Mouse (Mus musculus) hindbrain, postnatal 0 days (tissue): ENCODE data around the gene Suv39h2. TPM values are rescaled to one million over a fixed set of nuclear protein-coding genes. Genes with fewer than 3 reads are reported as not detected.

Source experiments
- ATAC-seq: fragments of 200-750 bp; cut with Nextera tagmentation; 2 replicates; pipeline ENCODE4 v1.8.0; 2017; ENCODE audit warnings: mild to moderate bottlenecking, moderate TSS enrichment, moderate library complexity
- DNase-seq: peaks from one replicate; pipeline ENCODE4 v3.0.0-alpha.2; 2015; ENCODE audit warnings: low spot score
- H3K27ac ChIP-seq: fragments of 300-500 bp; sonication (generic); 2 replicates; pipeline ENCODE4 v1.5.1; 2014; ENCODE audit warnings: mild to moderate bottlenecking
- H3K27me3 ChIP-seq: fragments of 300-500 bp; sonication (generic); 2 replicates; pipeline ENCODE4 v1.6.1; 2014; ENCODE audit warnings: low read length, mixed read lengths; ENCODE audit not compliant: insufficient read depth
- H3K36me3 ChIP-seq: fragments of 300-500 bp; sonication (generic); 2 replicates; pipeline ENCODE4 v1.6.1; 2014; ENCODE audit warnings: low read length, mixed read lengths; ENCODE audit not compliant: insufficient read depth
- H3K4me1 ChIP-seq: fragments of 300-500 bp; sonication (generic); 2 replicates; pipeline ENCODE4 v1.6.1; 2014; ENCODE audit warnings: antibody characterized with exemption, low read length, mixed read lengths; ENCODE audit not compliant: insufficient read depth
- H3K4me2 ChIP-seq: fragments of 300-500 bp; sonication (generic); 2 replicates; pipeline ENCODE4 v1.6.1; 2014; ENCODE audit warnings: low read depth, mild to moderate bottlenecking, low read length, moderate library complexity, mixed read lengths
- H3K4me3 ChIP-seq: fragments of 300-500 bp; sonication (generic); 2 replicates; pipeline ENCODE4 v1.5.1; 2014; ENCODE audit warnings: low read length
- H3K9ac ChIP-seq: fragments of 300-500 bp; sonication (generic); replicated peaks from 2 replicates; pipeline ENCODE4 v1.6.1; 2014; ENCODE audit warnings: mild to moderate bottlenecking, low read length, moderate library complexity, mixed read lengths
- H3K9me3 ChIP-seq: fragments of 300-500 bp; sonication (generic); 2 replicates; pipeline ENCODE4 v1.6.1; 2016; ENCODE audit warnings: low read length, mixed read lengths
- CTCF ChIP-seq: IDR thresholded peaks from 2 replicates; pipeline ENCODE4 v1.5.1; 2016; ENCODE audit warnings: antibody characterized with exemption, control low read depth, low read depth
- WGBS: fragments of 180-500 bp; shearing (Covaris S2); extraction: QIAGEN DNeasy Blood & Tissue Kit; methylation state at CpG from one replicate; pipeline ENCODE4 v1.1.7; 2014; 5-methylcytosine and 5-hydroxymethylcytosine counted together
- polyA plus RNA-seq: library from polyadenylated mRNA; unstranded; fragments of >200 nt; fragmentation: Nextera tagmentation; extraction: Ambion mirVana; gene quantifications from 2 replicates; pipeline ENCODE4 v1.2.1, GENCODE M21; 2015
- total RNA-seq: library from RNA; depleted of rRNA; stranded (reverse); fragments of >200 nt; gene quantifications from 2 replicates; pipeline ENCODE4 v1.2.3, GENCODE M21; 2014

The Suv39h2 gene
- total and polyA plus RNA-seq, 2 experiments from 2014 or later: 6.2 to 7.9 TPM

DNA sequence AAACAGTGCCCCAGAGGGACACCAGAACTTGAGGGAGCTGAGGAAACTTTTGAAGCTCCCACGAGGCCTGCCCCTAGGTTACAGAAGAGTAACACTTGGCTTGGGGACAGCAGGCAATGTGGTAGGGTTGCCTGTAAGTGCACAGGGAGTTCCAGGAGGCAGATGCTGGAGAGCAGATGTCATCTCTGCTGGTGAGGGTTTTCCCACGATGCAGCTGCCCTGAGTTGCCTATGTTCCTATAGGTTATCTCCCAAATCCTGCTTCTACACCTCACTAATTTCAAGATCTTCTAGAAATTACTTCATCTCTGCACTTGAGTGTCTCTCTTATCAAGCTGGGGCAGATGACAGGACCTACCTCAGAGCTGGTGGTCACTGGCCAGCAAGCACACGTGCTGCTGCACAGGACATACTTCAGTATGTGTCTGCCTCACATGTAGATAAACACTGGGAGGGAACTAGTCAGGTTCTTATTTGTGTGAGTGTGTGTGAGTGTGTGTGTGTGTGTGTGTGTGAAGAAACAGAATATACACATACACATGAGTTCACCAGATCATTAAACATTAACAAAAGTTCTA lies 19.1 kb upstream of the Suv39h2 start:
- no peaks in the 10 kb centered on the region for H3K27me3 ChIP-seq
- no peak overlapping the region for H3K4me2 ChIP-seq
- no peaks in the 10 kb centered on the region for H3K9me3 ChIP-seq
- no peak overlapping the region for H3K9ac ChIP-seq
- no peaks in the 10 kb centered on the region for H3K4me1 ChIP-seq
- ATAC-seq (no peak), DNase-seq (no peak)
- no peak for TF ChIP-seq CTCF
- peaks cover 57% of the 10 kb centered on the region for H3K36me3 ChIP-seq
- H3K4me3 ChIP-seq: no peak overlapping the region
- 89% methylated on average over 3 of the region's 3 CpGs for WGBS
- no peak overlapping the region for H3K27ac ChIP-seq

DNA sequence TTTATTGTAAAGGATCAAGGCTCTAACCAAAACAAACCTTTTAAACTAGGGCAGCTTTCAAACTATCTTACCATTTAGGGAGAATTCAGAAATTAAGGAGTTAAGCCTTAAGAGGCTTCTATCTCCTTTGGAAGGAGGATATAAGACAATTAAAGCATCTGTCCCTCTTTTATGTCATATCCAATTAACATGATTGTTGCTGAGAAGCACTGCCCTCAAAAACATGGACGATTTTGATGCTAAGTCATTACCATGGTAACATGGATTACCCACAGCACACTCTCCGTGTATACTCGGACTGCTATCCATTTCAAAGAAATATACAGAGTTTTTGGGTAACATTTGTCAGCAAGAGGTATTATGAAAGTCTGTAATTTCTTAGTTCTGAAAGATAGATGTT lies 15.0 kb upstream of the Suv39h2 start:
- no peak overlapping the region for H3K9ac ChIP-seq
- ATAC-seq (no peak), DNase-seq (no peak)
- peaks cover 29% of the 10 kb centered on the region for H3K36me3 ChIP-seq
- H3K27ac ChIP-seq: no peak overlapping the region
- H3K4me1 ChIP-seq: no peaks in the 10 kb centered on the region
- no peak overlapping the region for H3K4me2 ChIP-seq
- H3K27me3 ChIP-seq: no peaks in the 10 kb centered on the region
- no peaks in the 10 kb centered on the region for H3K9me3 ChIP-seq
- 71% methylated on average over 3 of the region's 3 CpGs for WGBS
- TF ChIP-seq CTCF: no peak
- H3K4me3 ChIP-seq: no peak overlapping the region

DNA sequence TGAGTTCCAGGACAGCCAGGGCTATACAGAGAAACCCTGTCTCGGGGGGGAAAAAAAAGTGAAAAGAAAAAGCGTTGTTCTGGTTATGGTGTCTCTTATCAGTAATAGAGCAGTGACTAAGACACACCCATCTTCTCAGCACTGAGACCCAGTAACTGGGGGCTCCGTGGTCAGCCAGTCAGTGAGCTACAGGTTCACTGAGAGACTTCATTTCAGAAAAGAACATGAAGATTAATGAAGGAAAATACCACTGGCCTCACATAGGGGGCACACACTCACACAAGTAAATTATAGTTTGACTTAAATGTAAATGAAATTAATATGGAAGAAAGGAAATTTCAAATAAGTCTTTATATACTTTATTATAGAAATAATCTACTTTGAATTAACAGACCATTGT lies 5.4 kb upstream of the Suv39h2 start:
- H3K36me3 ChIP-seq: no peaks in the 10 kb centered on the region
- TF ChIP-seq CTCF: 0 out of 2 replicates have a peak, but pooled peaks have one; percentile 12
- no peaks in the 10 kb centered on the region for H3K9me3 ChIP-seq
- 82% methylated on average over 3 of the region's 3 CpGs for WGBS
- DNase-seq: no peak
- no peak overlapping the region for H3K4me2 ChIP-seq
- ATAC-seq: no peak
- no peak overlapping the region for H3K4me3 ChIP-seq
- H3K27me3 ChIP-seq: no peaks in the 10 kb centered on the region
- H3K27ac ChIP-seq: no peak overlapping the region
- H3K4me1 ChIP-seq: no peaks in the 10 kb centered on the region
- no peak overlapping the region for H3K9ac ChIP-seq

DNA sequence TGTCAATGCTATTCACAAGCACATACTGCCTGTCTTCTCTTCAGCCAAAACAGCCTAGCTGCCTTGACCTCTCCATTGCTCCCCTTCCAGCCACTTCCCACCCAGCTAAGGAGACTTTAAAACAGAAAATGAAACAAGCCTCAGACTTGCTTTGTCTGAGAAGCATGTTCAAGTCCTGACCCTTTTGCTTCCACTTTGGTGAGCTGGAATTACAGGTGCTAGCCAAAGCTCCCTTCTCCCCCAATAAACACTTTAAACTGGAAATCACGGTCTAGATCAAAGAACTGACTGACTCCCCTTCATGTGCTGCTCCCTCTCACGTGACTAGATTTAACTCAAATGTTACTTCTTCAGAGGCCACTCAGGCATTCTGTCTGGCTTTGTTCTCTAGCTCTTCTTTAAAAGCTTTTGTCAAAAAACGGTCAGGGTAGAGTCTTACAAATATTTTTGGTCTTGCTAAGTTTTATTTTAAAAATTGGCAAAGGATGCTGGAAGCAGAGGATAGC lies 968 bp upstream of the Suv39h2 start:
- Histone ChIP-seq H3K9ac (no peak overlapping the region), H3K27ac (no peak overlapping the region), H3K27me3 (no peaks in the 10 kb centered on the region), H3K4me2 (peak overlapping the region; percentile 66), H3K4me3 (no peak overlapping the region), H3K4me1 (0 out of 2 replicates have a peak, but pooled peaks cover 3% of the 10 kb centered on the region), H3K36me3 (no peaks in the 10 kb centered on the region), H3K9me3 (no peaks in the 10 kb centered on the region)
- no peak for TF ChIP-seq CTCF
- ATAC-seq: no peak
- no peak for DNase-seq
- 60% methylated on average over 3 of the region's 3 CpGs for WGBS

DNA sequence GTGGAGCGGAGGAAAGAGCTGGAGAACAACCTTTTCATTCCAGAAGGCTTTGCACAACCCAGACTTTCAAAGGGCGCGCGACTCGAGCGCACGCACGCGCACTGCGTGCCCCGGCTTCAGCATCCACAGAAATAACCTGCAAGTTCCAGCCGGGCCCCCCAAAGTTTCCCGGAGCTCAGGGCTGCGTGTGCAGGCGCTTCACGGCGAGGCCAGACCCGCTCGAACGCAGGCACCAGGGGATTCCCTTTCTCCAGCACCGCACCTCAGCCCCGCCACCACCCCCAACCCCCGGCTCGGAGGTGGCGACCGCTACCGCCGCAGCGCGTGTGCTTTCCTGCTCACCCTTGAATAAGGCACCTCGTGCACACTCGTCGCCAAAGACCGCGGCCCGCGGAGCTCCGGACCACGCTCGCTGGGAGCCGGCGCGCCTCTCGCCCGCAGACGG lies 448 bp downstream of the Suv39h2 start:
- under 1% methylated on average over 46 of the region's 46 CpGs for WGBS
- Histone ChIP-seq H3K36me3 (no peaks in the 10 kb centered on the region), H3K27me3 (no peaks in the 10 kb centered on the region), H3K9ac (peak overlapping the region; percentile 46), H3K4me3 (peak overlapping the region; percentile 65), H3K27ac (peak overlapping the region; percentile 71), H3K4me1 (0 out of 2 replicates have a peak, but pooled peaks cover 3% of the 10 kb centered on the region), H3K9me3 (no peaks in the 10 kb centered on the region), H3K4me2 (peak overlapping the region; percentile 66)
- TF ChIP-seq CTCF: no peak
- DNase-seq (peak; percentile 78), ATAC-seq (peak; percentile 69)

DNA sequence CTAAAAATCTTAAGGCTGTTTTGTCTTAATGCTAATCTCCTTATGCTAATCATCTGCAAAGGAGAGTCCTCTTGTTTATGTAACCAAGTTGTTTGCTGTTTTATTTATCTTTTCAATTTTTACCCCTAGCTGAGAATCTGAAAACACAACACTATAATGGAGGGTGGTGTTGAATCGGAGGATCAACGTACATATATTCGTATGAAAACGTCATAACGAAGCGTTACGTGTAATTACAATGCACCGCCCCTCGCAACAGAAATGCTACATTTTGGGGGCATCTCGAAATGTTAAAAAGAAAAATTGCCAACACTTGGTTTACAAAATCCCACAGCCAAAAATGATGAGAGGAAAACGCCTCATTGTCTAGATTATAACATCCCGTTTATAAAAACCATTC lies 940 bp downstream of the Suv39h2 start:
- peak; percentile 21 for DNase-seq
- Histone ChIP-seq H3K9ac (peak overlapping the region; percentile 46), H3K4me3 (peak overlapping the region; percentile 65), H3K9me3 (no peaks in the 10 kb centered on the region), H3K4me2 (peak overlapping the region; percentile 66), H3K36me3 (no peaks in the 10 kb centered on the region), H3K4me1 (0 out of 2 replicates have a peak, but pooled peaks cover 3% of the 10 kb centered on the region), H3K27me3 (no peaks in the 10 kb centered on the region), H3K27ac (peak overlapping the region; percentile 71; the same call in 1 of the 2 replicates)
- under 1% methylated on average over 12 of the region's 12 CpGs for WGBS
- TF ChIP-seq CTCF: no peak
- no peak for ATAC-seq

DNA sequence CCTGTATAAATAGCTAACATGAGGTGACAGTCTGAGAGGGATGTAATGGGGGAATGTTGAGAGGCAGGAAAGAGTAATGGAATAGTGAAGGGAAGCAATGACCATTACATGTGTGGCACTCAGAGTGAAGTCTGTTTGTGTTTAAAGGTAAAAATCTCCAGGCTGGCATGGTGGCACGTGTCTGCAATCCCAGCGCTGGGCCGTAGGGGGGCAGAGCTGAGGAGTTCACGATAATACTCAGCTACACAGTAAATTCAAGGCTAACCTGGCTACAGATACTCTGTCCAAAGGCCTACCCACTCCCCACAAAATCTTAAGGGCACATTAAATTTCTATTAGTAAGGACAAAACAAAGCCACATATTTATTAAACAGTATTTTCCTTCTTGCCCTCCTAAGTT lies 18.2 kb downstream of the Suv39h2 start:
- no peak overlapping the region for H3K4me3 ChIP-seq
- H3K36me3 ChIP-seq: peaks cover 13% of the 10 kb centered on the region; the same call in 1 of the 2 replicates
- H3K4me2 ChIP-seq: no peak overlapping the region
- TF ChIP-seq CTCF: peak; percentile 32; the same call in 1 of the 2 replicates
- DNase-seq (peak; percentile 4), ATAC-seq (no peak)
- 78% methylated on average over 4 of the region's 4 CpGs for WGBS
- no peak overlapping the region for H3K9ac ChIP-seq
- no peaks in the 10 kb centered on the region for H3K9me3 ChIP-seq
- no peak overlapping the region for H3K27ac ChIP-seq
- no peaks in the 10 kb centered on the region for H3K4me1 ChIP-seq
- H3K27me3 ChIP-seq: no peaks in the 10 kb centered on the region
